Mouse (Mus musculus) MEL (cell line): ENCODE measurements around the gene Eif5b. TPM values are rescaled to one million over a fixed set of nuclear protein-coding genes. Genes with fewer than 3 reads are reported as not detected.

Experiments
- DNase-seq: peaks from one replicate; pipeline ENCODE4 v3.0.0; 2011; ENCODE audit warnings: low read depth, low spot score
- H3K27ac ChIP-seq: 2 replicates; pipeline ENCODE4 v1.5.1; 2012; ENCODE audit warnings: low read depth, mild to moderate bottlenecking, control low read depth, low read length, moderate library complexity; ENCODE audit not compliant: control insufficient read depth
- H3K27me3 ChIP-seq, 2 experiments: fragments of 150-350 bp in 1 of 2; sonication (generic) in 1 of 2; 2 replicates each; pipeline ENCODE4 v1.6.1; 2012; ENCODE audit warnings: low read length in 2 of 2, mild to moderate bottlenecking in 2 of 2, improper control_type of control experiment in 1 of 2, moderate library complexity in 1 of 2; ENCODE audit not compliant: insufficient read depth in 2 of 2, control insufficient read depth in 1 of 2
- H3K36me3 ChIP-seq, 2 experiments: 2 replicates each; pipeline ENCODE4 v1.6.1; 2012 to 2014; ENCODE audit warnings: low read length in 2 of 2, improper control_type of control experiment in 1 of 2, inconsistent platforms in 1 of 2, mild to moderate bottlenecking in 1 of 2; ENCODE audit not compliant: insufficient read depth in 2 of 2, control insufficient read depth in 1 of 2
- H3K4me1 ChIP-seq, 2 experiments: fragments of 150-350 bp in 1 of 2; sonication (generic) in 1 of 2; 2 replicates each; pipeline ENCODE4 v1.6.1; 2012; ENCODE audit warnings: low read length in 2 of 2, improper control_type of control experiment in 1 of 2, mild to moderate bottlenecking in 1 of 2; ENCODE audit not compliant: insufficient read depth in 2 of 2, control insufficient read depth in 1 of 2
- H3K4me3 ChIP-seq, 2 experiments: fragments of 150-350 bp in 1 of 2; sonication (generic) in 1 of 2; 2 replicates each; pipeline ENCODE4 v1.5.1; 2012; ENCODE audit warnings: low read depth in 2 of 2, low read length in 2 of 2, mild to moderate bottlenecking in 2 of 2, moderate library complexity in 2 of 2, control low read depth in 1 of 2, improper control_type of control experiment in 1 of 2; ENCODE audit not compliant: control insufficient read depth in 1 of 2, insufficient read depth in 1 of 2
- H3K79me2 ChIP-seq: 2 replicates; pipeline ENCODE4 v1.6.1; 2012; ENCODE audit warnings: mild to moderate bottlenecking, low read length, moderate library complexity; ENCODE audit not compliant: control insufficient read depth, poor library complexity, insufficient read depth
- H3K9ac ChIP-seq: 2 replicates; pipeline ENCODE4 v1.6.1; 2012; ENCODE audit warnings: low read depth, mild to moderate bottlenecking, control low read depth, low read length, moderate library complexity; ENCODE audit not compliant: control insufficient read depth, poor library complexity, severe bottlenecking
- H3K9me3 ChIP-seq: fragments of 150-350 bp; sonication (generic); replicated peaks from 2 replicates; pipeline ENCODE4 v1.6.1; 2012; ENCODE audit warnings: mild to moderate bottlenecking, low read length, improper control_type of control experiment, moderate library complexity; ENCODE audit not compliant: insufficient read depth
- BHLHE40 ChIP-seq: IDR thresholded peaks from 2 replicates; pipeline ENCODE4 v1.6.1; 2012; ENCODE audit warnings: low read depth, mild to moderate bottlenecking, inconsistent platforms, low read length, improper control_type of control experiment, borderline replicate concordance
- E2F4 ChIP-seq: IDR thresholded peaks from 2 replicates; pipeline ENCODE4 v1.6.1; 2011; ENCODE audit warnings: low read depth, low read length, improper control_type of control experiment, borderline replicate concordance
- ELF1 ChIP-seq: IDR thresholded peaks from 2 replicates; pipeline ENCODE4 v1.6.1; 2014; ENCODE audit warnings: low read depth, mild to moderate bottlenecking, inconsistent platforms, low read length, improper control_type of control experiment, moderate library complexity
- EP300 ChIP-seq, 2 experiments: IDR thresholded peaks; 2 replicates each; pipeline ENCODE4 v1.6.1; 2011; ENCODE audit warnings: improper control_type of control experiment in 2 of 2, low read length in 2 of 2, low read depth in 1 of 2, mild to moderate bottlenecking in 1 of 2
- ETS1 ChIP-seq: IDR thresholded peaks from 2 replicates; pipeline ENCODE4 v1.6.1; 2012; ENCODE audit warnings: low read depth, mild to moderate bottlenecking, inconsistent platforms, low read length, improper control_type of control experiment, moderate library complexity
- GABPA ChIP-seq: IDR thresholded peaks from 2 replicates; pipeline ENCODE4 v1.6.1; 2012; ENCODE audit warnings: low read depth, mild to moderate bottlenecking, inconsistent platforms, low read length, improper control_type of control experiment, moderate library complexity
- GATA1 ChIP-seq: IDR thresholded peaks from 2 replicates; pipeline ENCODE4 v1.6.1; 2011; ENCODE audit warnings: low read depth, low read length, improper control_type of control experiment
- HCFC1 ChIP-seq: IDR thresholded peaks from 2 replicates; pipeline ENCODE4 v1.6.1; 2012; ENCODE audit warnings: low read depth, mild to moderate bottlenecking, inconsistent platforms, low read length, improper control_type of control experiment, moderate library complexity
- KAT2A ChIP-seq: conservative IDR thresholded peaks from 2 replicates; pipeline ENCODE4 v1.6.1; 2012; ENCODE audit warnings: low read depth, low read length, improper control_type of control experiment, inconsistent platforms
- MAFK ChIP-seq: IDR thresholded peaks from 2 replicates; pipeline ENCODE4 v1.6.1; 2011; ENCODE audit warnings: low read depth, mild to moderate bottlenecking, low read length, improper control_type of control experiment, borderline replicate concordance
- MAX ChIP-seq: IDR thresholded peaks from 2 replicates; pipeline ENCODE4 v1.6.1; 2011; ENCODE audit warnings: low read length, improper control_type of control experiment
- MAZ ChIP-seq: IDR thresholded peaks from 2 replicates; pipeline ENCODE4 v1.6.1; 2012; ENCODE audit warnings: low read depth, mild to moderate bottlenecking, inconsistent platforms, low read length, improper control_type of control experiment
- MEF2A ChIP-seq: IDR thresholded peaks from 2 replicates; pipeline ENCODE4 v1.6.1; 2014; ENCODE audit warnings: low read depth, mild to moderate bottlenecking, inconsistent platforms, low read length, improper control_type of control experiment; ENCODE audit not compliant: poor library complexity, insufficient replicate concordance, severe bottlenecking; ENCODE audit errors: extremely low read depth
- MXI1 ChIP-seq: IDR thresholded peaks from 2 replicates; pipeline ENCODE4 v1.6.1; 2011; ENCODE audit warnings: mild to moderate bottlenecking, low read depth, low read length, improper control_type of control experiment
- MYB ChIP-seq: IDR thresholded peaks from 2 replicates; pipeline ENCODE4 v1.6.1; 2011; ENCODE audit warnings: mild to moderate bottlenecking, low read depth, low read length, improper control_type of control experiment
- MYC ChIP-seq: IDR thresholded peaks from 2 replicates; pipeline ENCODE4 v1.6.1; 2011; ENCODE audit warnings: low read depth, mild to moderate bottlenecking, low read length, improper control_type of control experiment, moderate library complexity
- NELFE ChIP-seq: IDR thresholded peaks from 2 replicates; pipeline ENCODE4 v1.6.1; 2011; ENCODE audit warnings: low read depth, low read length, improper control_type of control experiment
- POLR2A ChIP-seq, 2 experiments: IDR thresholded peaks; 2 replicates each; pipeline ENCODE4 v1.6.1; 2011 to 2012; ENCODE audit warnings: low read length in 2 of 2, mild to moderate bottlenecking in 2 of 2, control low read depth in 1 of 2, improper control_type of control experiment in 1 of 2, low read depth in 1 of 2, moderate library complexity in 1 of 2; ENCODE audit not compliant: control insufficient read depth in 1 of 2, insufficient read depth in 1 of 2, poor library complexity in 1 of 2
- POLR2AphosphoS5 ChIP-seq: IDR thresholded peaks from 2 replicates; pipeline ENCODE4 v1.6.1; 2012; ENCODE audit warnings: low read depth, borderline replicate concordance, mild to moderate bottlenecking, inconsistent platforms, low read length, moderate library complexity, mixed read lengths
- RAD21 ChIP-seq: IDR thresholded peaks from 2 replicates; pipeline ENCODE4 v1.6.1; 2011; ENCODE audit warnings: mild to moderate bottlenecking, low read depth, low read length, improper control_type of control experiment
- RCOR1 ChIP-seq: IDR thresholded peaks from 2 replicates; pipeline ENCODE4 v1.6.1; 2012; ENCODE audit warnings: low read depth, mild to moderate bottlenecking, inconsistent platforms, low read length, improper control_type of control experiment
- SIN3A ChIP-seq: IDR thresholded peaks from 2 replicates; pipeline ENCODE4 v1.6.1; 2012; ENCODE audit warnings: low read length, improper control_type of control experiment, inconsistent platforms
- SMC3 ChIP-seq: IDR thresholded peaks from 2 replicates; pipeline ENCODE4 v1.6.1; 2011; ENCODE audit warnings: low read depth, low read length, improper control_type of control experiment
- TAL1 ChIP-seq: IDR thresholded peaks from 2 replicates; pipeline ENCODE4 v1.6.1; 2012; ENCODE audit warnings: mild to moderate bottlenecking, inconsistent platforms, low read length, moderate library complexity, mixed read lengths
- TBP ChIP-seq: IDR thresholded peaks from 2 replicates; pipeline ENCODE4 v1.8.0; 2011; ENCODE audit warnings: low read depth, low read length, improper control_type of control experiment
- TCF12 ChIP-seq: IDR thresholded peaks from 2 replicates; pipeline ENCODE4 v1.6.1; 2014; ENCODE audit warnings: low read depth, mild to moderate bottlenecking, inconsistent platforms, low read length, improper control_type of control experiment, moderate library complexity
- UBTF ChIP-seq: IDR thresholded peaks from 2 replicates; pipeline ENCODE4 v1.6.1; 2012; ENCODE audit warnings: low read depth, mild to moderate bottlenecking, inconsistent platforms, low read length, improper control_type of control experiment, moderate library complexity, borderline replicate concordance; ENCODE audit not compliant: insufficient read depth
- USF2 ChIP-seq, 2 experiments: IDR thresholded peaks; 2 replicates each; pipeline ENCODE4 v1.6.1; 2011 to 2012; ENCODE audit warnings: improper control_type of control experiment in 2 of 2, low read length in 2 of 2, borderline replicate concordance in 1 of 2, inconsistent platforms in 1 of 2, low read depth in 1 of 2, mild to moderate bottlenecking in 1 of 2; ENCODE audit not compliant: insufficient read depth in 1 of 2
- ZC3H11A ChIP-seq: IDR thresholded peaks from 2 replicates; pipeline ENCODE4 v1.6.1; 2012; ENCODE audit warnings: low read depth, mild to moderate bottlenecking, inconsistent platforms, low read length, improper control_type of control experiment
- ZKSCAN1 ChIP-seq: IDR thresholded peaks from 2 replicates; pipeline ENCODE4 v1.6.1; 2012; ENCODE audit warnings: low read depth, mild to moderate bottlenecking, inconsistent platforms, low read length, improper control_type of control experiment, moderate library complexity
- ZMIZ1 ChIP-seq: IDR thresholded peaks from 2 replicates; pipeline ENCODE4 v1.6.1; 2012; ENCODE audit warnings: low read depth, mild to moderate bottlenecking, inconsistent platforms, low read length, improper control_type of control experiment, moderate library complexity
- ZNF384 ChIP-seq: IDR thresholded peaks from 2 replicates; pipeline ENCODE4 v1.6.1; 2012; ENCODE audit warnings: low read depth, mild to moderate bottlenecking, inconsistent platforms, low read length, improper control_type of control experiment
- polyA plus RNA-seq, 2 experiments: library from polyadenylated mRNA; stranded (reverse) in 1 of 2; unstranded in 1 of 2; fragments of >175 nt in 1 of 2; fragments of >200 nt in 1 of 2; gene quantifications; 2 replicates each; pipeline versions ENCODE4 v1.2.1 to v1.2.4; 2012; ENCODE audit warnings: low replicate concordance in 2 of 2, low read depth in 1 of 2; ENCODE audit not compliant: insufficient read length in 2 of 2, insufficient read depth in 1 of 2, missing spikeins in 1 of 2
- total RNA-seq: library from RNA; depleted of rRNA; stranded (reverse); fragments of 300-350 nt; gene quantifications from 2 replicates; pipeline ENCODE4 v1.2.3, GENCODE M21; 2012

Gene Eif5b
- total and polyA plus RNA-seq, 3 experiments = 24.2 to 186 (median 67.2) TPM

GRCm38 (mm10) chr1:37999552-37999951 is 1.7 kb downstream of the Eif5b start (continued):
- TF ChIP-seq USF2 (IDR thresholded peaks at IDR 0.05; ENCODE audit: borderline replicate concordance in 1 of 2, insufficient read depth in 1 of 2, low read depth in 1 of 2, low read length in 2 of 2) (no peak), GABPA (no peak), MEF2A (no peak), ETS1 (peak; percentile 78), ELF1 (no peak), MAFK (no peak), POLR2A (IDR thresholded peaks at IDR 0.05; ENCODE audit: control insufficient read depth in 1 of 2, insufficient read depth in 1 of 2, low read depth in 1 of 2, low read length in 2 of 2, poor library complexity in 1 of 2) (no peak), GATA1 (peak; percentile 75; the same call in 1 of the 2 replicates), ZMIZ1 (no peak), UBTF (no peak), TCF12 (peak; percentile 86), KAT2A (no peak), E2F4 (no peak), HCFC1 (no peak), MXI1 (peak; percentile 63; the same call in 1 of the 2 replicates), NELFE (no peak), ZC3H11A (no peak), MYB (no peak), MYC (no peak), TBP (no peak)
- TF ChIP-seq, all 39 proteins: peak for 9

DNA sequence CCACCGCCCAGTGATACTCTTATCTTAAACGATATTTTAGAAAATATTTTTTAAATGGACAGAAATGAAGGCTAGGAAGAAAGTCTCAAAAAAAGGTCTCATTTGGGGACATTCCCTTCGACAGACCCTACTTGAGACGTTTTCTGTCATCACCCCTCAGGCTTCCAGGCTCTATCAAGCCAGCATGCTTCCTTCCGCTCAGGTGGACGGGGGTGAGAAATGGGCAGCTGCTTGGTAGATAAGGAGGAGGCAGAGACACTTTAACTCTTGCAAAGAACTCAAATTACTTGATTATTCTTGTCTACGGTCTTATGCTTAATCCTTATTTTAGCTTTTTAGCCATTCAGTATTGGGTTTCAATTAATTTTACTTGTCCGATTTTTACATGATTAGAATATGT is 3.0 kb downstream of the Eif5b start:
- Histone ChIP-seq H3K4me3 (0 out of 4 replicates have a peak overlapping the region, but pooled peaks of 1 of the 2 experiments have one; percentile 18), H3K9me3 (no peaks in the 10 kb centered on the region), H3K9ac (no peak overlapping the region), H3K27ac (peak overlapping the region; percentile 50), H3K79me2 (peaks cover 72% of the 10 kb centered on the region), H3K4me1 (peaks cover 30 to 32% of the 10 kb centered on the region in 2 experiments), H3K36me3 (peaks cover 7 to 48% of the 10 kb centered on the region in 2 experiments), H3K27me3 (no peaks in the 10 kb centered on the region)
- peak; percentile 70 for DNase-seq
- TF ChIP-seq HCFC1 (0 out of 2 replicates have a peak, but pooled peaks have one; percentile 33), POLR2AphosphoS5 (no peak), ZNF384 (peak; percentile 43; the same call in 1 of the 2 replicates), ZC3H11A (no peak), ELF1 (no peak), RAD21 (no peak), POLR2A (IDR thresholded peaks at IDR 0.05; ENCODE audit: control insufficient read depth in 1 of 2, insufficient read depth in 1 of 2, low read depth in 1 of 2, low read length in 2 of 2, poor library complexity in 1 of 2) (no peak), MAX (peak; percentile 57; the same call in 1 of the 2 replicates), MAZ (peak; percentile 75; the same call in 1 of the 2 replicates), TAL1 (peak; percentile 74), BHLHE40 (peak; percentile 52; the same call in 1 of the 2 replicates), ETS1 (peak; percentile 96), SMC3 (no peak), RCOR1 (peak; percentile 55), TCF12 (peak; percentile 91), UBTF (no peak), MXI1 (peak; percentile 80), SIN3A (peak; percentile 88), GATA1 (peak; percentile 84), ZKSCAN1 (no peak), EP300 (IDR thresholded peaks at IDR 0.05; ENCODE audit: low read depth in 1 of 2, low read length in 2 of 2) (peak; percentile 81 to 86)
